Mouse (Mus musculus): Measurements from ENCODE around the gene Nsf.
"Not testable (repeated sequence)": the region's sequence is repeated elsewhere in the genome, so short reads cannot be mapped to it uniquely, and the experiment has no call there.

Nsf gene

GRCm38 (mm10) chr11:103953896-103954292, at the start of gene Nsf:
TSS of gene Nsf (minus strand) at chr11:103954056.
- no peak for DNase-seq (ENCODE audit: low spot score)

- no peak for DNase-seq (ENCODE audit: low spot score)
Measured at GRCm38 (mm10) chr11:104003397-104003796, 49.5 kb upstream of the Nsf start.

- no peak for DNase-seq (ENCODE audit: low spot score)
Measured at GRCm38 (mm10) chr11:104002191-104002590, 48.3 kb upstream of the Nsf start.

- no peak for DNase-seq (ENCODE audit: low spot score)
Measured at GRCm38 (mm10) chr11:104001395-104001955, 47.6 kb upstream of the Nsf start.

- no peak for DNase-seq (ENCODE audit: low spot score)
Measured at GRCm38 (mm10) chr11:104000667-104001394, 47.0 kb upstream of the Nsf start.

GRCm38 (mm10) chr11:103998737-103999136, 44.9 kb upstream of the Nsf start:
- DNase-seq (ENCODE audit: low spot score) = no peak

- DNase-seq (ENCODE audit: low spot score) = peak; percentile 63
Measured at GRCm38 (mm10) chr11:103997385-103997784, 43.5 kb upstream of the Nsf start.

GRCm38 (mm10) chr11:103992638-103993037, 38.8 kb upstream of the Nsf start:
- DNase-seq (ENCODE audit: low spot score) = no peak

GRCm38 (mm10) chr11:103990049-103990557, 36.2 kb upstream of the Nsf start:
- DNase-seq (ENCODE audit: low spot score) = not testable (repeated sequence)

- DNase-seq (ENCODE audit: low spot score) = no peak
Measured at GRCm38 (mm10) chr11:103987423-103987822, 33.6 kb upstream of the Nsf start.

GRCm38 (mm10) chr11:103984067-103984466, 30.2 kb upstream of the Nsf start:
- DNase-seq (ENCODE audit: low spot score) = no peak

- DNase-seq (ENCODE audit: low spot score) = no peak
Measured at GRCm38 (mm10) chr11:103981826-103982225, 28.0 kb upstream of the Nsf start.

- DNase-seq (ENCODE audit: low spot score) = no peak
Measured at GRCm38 (mm10) chr11:103979381-103979780, 25.5 kb upstream of the Nsf start.

GRCm38 (mm10) chr11:103970876-103971275, 17.0 kb upstream of the Nsf start:
- DNase-seq (ENCODE audit: low spot score) = no peak

- no peak for DNase-seq (ENCODE audit: low spot score)
Measured at GRCm38 (mm10) chr11:103969278-103969677, 15.4 kb upstream of the Nsf start.

- no peak for DNase-seq (ENCODE audit: low spot score)
Measured at GRCm38 (mm10) chr11:103967106-103967735, 13.4 kb upstream of the Nsf start.

- no peak for DNase-seq (ENCODE audit: low spot score)
Measured at GRCm38 (mm10) chr11:103956866-103957265, 3.0 kb upstream of the Nsf start.

GRCm38 (mm10) chr11:103953032-103953895, 592 bp downstream of the Nsf start:
- no peak for DNase-seq (ENCODE audit: low spot score)

- DNase-seq (ENCODE audit: low spot score) = no peak
Measured at GRCm38 (mm10) chr11:103952635-103953031, 1.2 kb downstream of the Nsf start.

- DNase-seq (ENCODE audit: low spot score) = no peak
Measured at GRCm38 (mm10) chr11:103951106-103951505, 2.8 kb downstream of the Nsf start.

GRCm38 (mm10) chr11:103948952-103949351, 4.9 kb downstream of the Nsf start:
- DNase-seq (ENCODE audit: low spot score) = no peak

GRCm38 (mm10) chr11:103942740-103943139, 11.1 kb downstream of the Nsf start:
- DNase-seq (ENCODE audit: low spot score) = no peak
